Mouse (Mus musculus) embryonic facial prominence, embryonic 14.5 days (tissue): ENCODE data around the gene Olfr972. TPM values are rescaled to one million over a fixed set of nuclear protein-coding genes. Genes with fewer than 3 reads are reported as not detected.

Source experiments
- polyA plus RNA-seq: library from polyadenylated mRNA; unstranded; fragments of >200 nt; fragmentation: Nextera tagmentation; extraction: Ambion mirVana; gene quantifications from 2 replicates; pipeline ENCODE4 v1.2.1, GENCODE M21; 2014

Olfr972 gene
- polyA plus RNA-seq, 1 experiment from 2014 or later, result 0.33 TPM

Other genes with a start within 250 kb of the Olfr972 start
- not detected in 2 replicates for gene Olfr960, start 245.0 kb upstream of the Olfr972 start, polyA plus RNA-seq
- gene Olfr961, start 221.3 kb upstream of the Olfr972 start, polyA plus RNA-seq, result not detected in 2 replicates
- gene Olfr963, start 199.2 kb upstream of the Olfr972 start, polyA plus RNA-seq, result not detected in 2 replicates
- gene Olfr149, start 159.3 kb upstream of the Olfr972 start, polyA plus RNA-seq, result not detected in 2 replicates
- not detected in 2 replicates for gene Olfr965, start 155.1 kb upstream of the Olfr972 start, polyA plus RNA-seq
- not detected in 2 replicates for gene Olfr150, start 135.4 kb upstream of the Olfr972 start, polyA plus RNA-seq
- not detected in 2 replicates for gene Olfr967, start 120.2 kb upstream of the Olfr972 start, polyA plus RNA-seq
- not detected in 2 replicates for gene Olfr968, start 83.2 kb upstream of the Olfr972 start, polyA plus RNA-seq
- gene Olfr969, start 75.5 kb upstream of the Olfr972 start, polyA plus RNA-seq, result 0.13 TPM in 1 of 2 replicates, not detected in the other
- 0.13 TPM in 1 of 2 replicates, not detected in the other for gene Olfr970, start 57.6 kb upstream of the Olfr972 start, polyA plus RNA-seq
- not detected in 2 replicates for gene Olfr971, start 29.5 kb upstream of the Olfr972 start, polyA plus RNA-seq
- gene Olfr229, start 40.9 kb downstream of the Olfr972 start, polyA plus RNA-seq, result not detected in 2 replicates
- 0.10 TPM in 1 of 2 replicates, not detected in the other for gene Olfr974, start 71.1 kb downstream of the Olfr972 start, polyA plus RNA-seq
- not detected in 2 replicates for gene Olfr975, start 85.6 kb downstream of the Olfr972 start, polyA plus RNA-seq
- gene Olfr976, start 94.7 kb downstream of the Olfr972 start, polyA plus RNA-seq, result not detected in 2 replicates
- not detected in 2 replicates for gene Olfr978, start 125.7 kb downstream of the Olfr972 start, polyA plus RNA-seq
- gene Olfr979, start 137.0 kb downstream of the Olfr972 start, polyA plus RNA-seq, result not detected in 2 replicates
- not detected in 2 replicates for gene Olfr980, start 143.2 kb downstream of the Olfr972 start, polyA plus RNA-seq
- gene Olfr981, start 155.0 kb downstream of the Olfr972 start, polyA plus RNA-seq, result not detected in 2 replicates
- not detected in 2 replicates for gene Olfr982, start 207.4 kb downstream of the Olfr972 start, polyA plus RNA-seq
- gene Olfr983, start 227.2 kb downstream of the Olfr972 start, polyA plus RNA-seq, result 0.22 TPM in 1 of 2 replicates, not detected in the other
- not detected in 2 replicates for gene Olfr984, start 247.8 kb downstream of the Olfr972 start, polyA plus RNA-seq